In the genomic region with DNA sequence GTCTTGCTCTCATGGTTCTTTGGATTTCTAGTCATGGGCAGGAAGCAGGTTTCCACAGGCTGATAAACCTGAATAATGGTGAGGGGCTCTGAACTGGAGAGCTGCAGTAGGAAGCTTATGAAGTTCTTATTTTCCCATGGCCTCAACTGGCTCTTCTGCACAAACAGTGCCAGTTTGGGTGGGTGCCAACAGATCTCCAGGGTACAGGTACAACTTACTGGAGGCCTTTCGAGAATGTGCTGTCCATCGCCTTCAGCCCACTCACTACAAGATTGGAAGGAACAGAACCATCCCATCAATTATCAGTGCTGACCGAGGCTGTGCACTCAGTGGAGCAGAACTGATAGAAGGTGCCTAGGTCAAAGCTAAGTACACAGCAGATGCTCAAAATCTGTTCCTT, we compare ENCODE assay signal across 21 mouse cellular contexts. TPM values are rescaled to one million over a fixed set of nuclear protein-coding genes. Genes with fewer than 3 reads are reported as not detected.
DNase-seq lines count a peak whose midpoint lies in the region; ATAC-seq and TF ChIP-seq lines count a peak whose summit lies in the region.
"Had no signal": no experiment of that assay in that cellular context is flagged by ENCODE, and none has a peak within 500 bp of the region (broad histone marks: within the 10 kb centered on the region; RNA-seq: fewer than 3 reads in every experiment).

No protein-coding gene starts in this region.

- H3K27ac ChIP-seq in embryonic facial prominence, embryonic 13.5 days: no peak overlapping the region
- H3K27ac ChIP-seq in embryonic facial prominence, embryonic 10.5 days (replicated peaks): no peak overlapping the region
- H3K27ac ChIP-seq in kidney, adult 2 months (ENCODE audit: insufficient read depth, low read depth, low read length): no peak overlapping the region
- H3K27ac ChIP-seq in limb, embryonic 13.5 days: no peak overlapping the region
- no peak overlapping the region for H3K27ac ChIP-seq in limb, embryonic 10.5 days
- H3K27ac ChIP-seq: forebrain, embryonic 10.5 days; hindbrain, embryonic 10.5 days; hindbrain, embryonic 14.5 days had no signal

- 0 out of 2 replicates have a peak, but pooled peaks cover 4% of the 10 kb centered on the region for H3K4me1 ChIP-seq in embryonic facial prominence, embryonic 13.5 days
- H3K4me1 ChIP-seq in embryonic facial prominence, embryonic 10.5 days: no peaks in the 10 kb centered on the region
- no peaks in the 10 kb centered on the region for H3K4me1 ChIP-seq in kidney, adult 2 months (ENCODE audit: control insufficient read depth, insufficient read depth, low read length)
- H3K4me1 ChIP-seq in limb, embryonic 13.5 days: no peaks in the 10 kb centered on the region
- no peaks in the 10 kb centered on the region for H3K4me1 ChIP-seq in limb, embryonic 10.5 days
- H3K4me1 ChIP-seq: heart, embryonic 12.5 days had no signal

- no peak for TF ChIP-seq CTCF in kidney, adult 2 months (conservative IDR thresholded peaks at IDR 0.05; ENCODE audit: insufficient read depth, insufficient read length, low read depth, low read length)

- H3K9me3 ChIP-seq in embryonic facial prominence, embryonic 13.5 days: no peaks in the 10 kb centered on the region
- H3K9me3 ChIP-seq in embryonic facial prominence, embryonic 10.5 days: no peaks in the 10 kb centered on the region
- H3K9me3 ChIP-seq in limb, embryonic 13.5 days: no peaks in the 10 kb centered on the region
- H3K9me3 ChIP-seq in limb, embryonic 10.5 days (replicated peaks): no peaks in the 10 kb centered on the region
- H3K9me3 ChIP-seq: forebrain, embryonic 10.5 days; G1E; heart, embryonic 12.5 days; hindbrain, embryonic 10.5 days had no signal

- H3K4me2 ChIP-seq in embryonic facial prominence, embryonic 13.5 days: 0 out of 2 replicates have a peak overlapping the region, but pooled peaks have one; percentile 61
- H3K4me2 ChIP-seq in limb, embryonic 13.5 days (replicated peaks): peak overlapping the region; percentile 64
- H3K4me2 ChIP-seq: hindbrain, embryonic 14.5 days had no signal

- WGBS in embryonic facial prominence, embryonic 13.5 days: 84% methylated on average over 3 of the region's 3 CpGs
- 88% methylated on average over 3 of the region's 3 CpGs for WGBS in embryonic facial prominence, embryonic 10.5 days
- 60% methylated on average over 3 of the region's 3 CpGs for WGBS in kidney, adult 2 months
- whole genome bisulfite sequencing in limb, embryonic 13.5 days: 96% methylated on average over 3 of the region's 3 CpGs
- WGBS in limb, embryonic 10.5 days: 92% methylated on average over 3 of the region's 3 CpGs

- ATAC-seq in embryonic facial prominence, embryonic 13.5 days (ENCODE audit: insufficient number of reproducible peaks, insufficient read depth, low FRiP score, low TSS enrichment, low read depth): no peak
- no peak for ATAC-seq in limb, embryonic 13.5 days (ENCODE audit: low FRiP score, low read depth)
- ATAC-seq: CD4-positive, CD25-positive, alpha-beta regulatory T cell, adult 4 months; forebrain, embryonic 14.5 days had no signal

- no peak for DNase-seq in embryonic facial prominence, embryonic 10.5 days (ENCODE audit: low spot score)
- DNase-seq in kidney, adult 2 months: peak; percentile 18
- no peak for DNase-seq in kidney, postnatal 14 days
- no peak for DNase-seq in limb, embryonic 10.5 days (ENCODE audit: low spot score)
- no peak for DNase-seq in embryo, embryonic 10 days (ENCODE audit: low spot score)
- DNase-seq: adrenal gland, adult 8-10 months; B cell, adult 2 months; cerebellum, adult 11 months; cerebellum, adult 8-10 months; gastrocnemius, postnatal 36 days had no signal

- no peak for TF ChIP-seq POLR2A in kidney, adult 2 months (IDR thresholded peaks at IDR 0.05; ENCODE audit: low read depth, low read length)

- H3K36me3 ChIP-seq in embryonic facial prominence, embryonic 13.5 days: no peaks in the 10 kb centered on the region
- no peaks in the 10 kb centered on the region for H3K36me3 ChIP-seq in embryonic facial prominence, embryonic 10.5 days (replicated peaks)
- no peaks in the 10 kb centered on the region for H3K36me3 ChIP-seq in kidney, adult 2 months (ENCODE audit: control insufficient read depth, insufficient read depth, low read length)
- H3K36me3 ChIP-seq in limb, embryonic 13.5 days: no peaks in the 10 kb centered on the region
- no peaks in the 10 kb centered on the region for H3K36me3 ChIP-seq in limb, embryonic 10.5 days
- H3K36me3 ChIP-seq: forebrain, embryonic 10.5 days; G1E; heart, embryonic 12.5 days; hindbrain, embryonic 10.5 days had no signal

- H3K27me3 ChIP-seq in embryonic facial prominence, embryonic 13.5 days: peaks cover 6% of the 10 kb centered on the region; the same call in 1 of the 2 replicates
- peaks cover 62% of the 10 kb centered on the region for H3K27me3 ChIP-seq in embryonic facial prominence, embryonic 10.5 days (replicated peaks; ENCODE audit: low read depth, poor library complexity, severe bottlenecking)
- no peaks in the 10 kb centered on the region for H3K27me3 ChIP-seq in kidney, adult 2 months (replicated peaks; ENCODE audit: control insufficient read depth, insufficient read depth, low read length)
- peaks cover 20% of the 10 kb centered on the region; the same call in 1 of the 2 replicates for H3K27me3 ChIP-seq in limb, embryonic 13.5 days
- H3K27me3 ChIP-seq in limb, embryonic 10.5 days (ENCODE audit: low read depth, poor library complexity, severe bottlenecking): peaks cover 92% of the 10 kb centered on the region

- H3K9ac ChIP-seq in embryonic facial prominence, embryonic 13.5 days: no peak overlapping the region
- H3K9ac ChIP-seq in limb, embryonic 13.5 days: no peak overlapping the region
- H3K9ac ChIP-seq: heart, embryonic 12.5 days; hindbrain, embryonic 14.5 days had no signal

- H3K4me3 ChIP-seq in embryonic facial prominence, embryonic 13.5 days: no peak overlapping the region
- no peak overlapping the region for H3K4me3 ChIP-seq in embryonic facial prominence, embryonic 10.5 days
- H3K4me3 ChIP-seq in kidney, adult 2 months (ENCODE audit: insufficient read depth, low read depth, low read length): no peak overlapping the region
- no peak overlapping the region for H3K4me3 ChIP-seq in limb, embryonic 13.5 days
- no peak overlapping the region for H3K4me3 ChIP-seq in limb, embryonic 10.5 days
- H3K4me3 ChIP-seq: erythroblast, embryonic 14.5 days; hindbrain, embryonic 10.5 days had no signal

RNA-seq across cellular contexts. Expression of a gene that starts 1.3 kb away (rescaled TPM):
- polyA plus RNA-seq in embryonic facial prominence, embryonic 13.5 days (2015; fragmentation: Nextera tagmentation; extraction: Ambion mirVana): 15.0 and 15.9 TPM in 2 replicates
- 3.7 and 5.6 TPM in 2 replicates for polyA plus RNA-seq in embryonic facial prominence, embryonic 10.5 days (2016; fragmentation: Nextera tagmentation; extraction: Ambion mirVana)
- polyA plus RNA-seq in kidney, adult 2 months (2012; rRNA removed): 5.9 and 6.7 TPM in 2 replicates
- polyA plus RNA-seq in limb, embryonic 13.5 days (2015; fragmentation: Nextera tagmentation; extraction: Ambion mirVana): 25.0 and 28.4 TPM in 2 replicates
- 2.5 and 3.9 TPM in 2 replicates for polyA plus RNA-seq in limb, embryonic 10.5 days (2016; fragmentation: Nextera tagmentation; extraction: Ambion mirVana)
- polyA plus RNA-seq: CD4-positive, CD25-positive, alpha-beta regulatory T cell, adult 4 months; G1E had no signal

RNA-seq across cellular contexts. Expression of a gene that starts 48.5 kb away (rescaled TPM):
- polyA plus RNA-seq in embryonic facial prominence, embryonic 13.5 days (2015; fragmentation: Nextera tagmentation; extraction: Ambion mirVana): 0.17 TPM in 1 of 2 replicates, not detected in the other
- polyA plus RNA-seq in embryonic facial prominence, embryonic 10.5 days (2016; fragmentation: Nextera tagmentation; extraction: Ambion mirVana): 0.09 TPM in 1 of 2 replicates, not detected in the other
- polyA plus RNA-seq in kidney, adult 2 months (2012; rRNA removed): not detected in 2 replicates
- 0.20 and 0.24 TPM in 2 replicates for polyA plus RNA-seq in limb, embryonic 13.5 days (2015; fragmentation: Nextera tagmentation; extraction: Ambion mirVana)
- not detected in 2 replicates for polyA plus RNA-seq in limb, embryonic 10.5 days (2016; fragmentation: Nextera tagmentation; extraction: Ambion mirVana)
- polyA plus RNA-seq: CD4-positive, CD25-positive, alpha-beta regulatory T cell, adult 4 months; erythroblast, embryonic 14.5 days; forebrain, embryonic 14.5 days; G1E; heart, embryonic 16.5 days; hindbrain, embryonic 14.5 days had no signal
